Mouse (Mus musculus): Measurements from ENCODE around the gene Rab8a.

The Rab8a gene

DNA sequence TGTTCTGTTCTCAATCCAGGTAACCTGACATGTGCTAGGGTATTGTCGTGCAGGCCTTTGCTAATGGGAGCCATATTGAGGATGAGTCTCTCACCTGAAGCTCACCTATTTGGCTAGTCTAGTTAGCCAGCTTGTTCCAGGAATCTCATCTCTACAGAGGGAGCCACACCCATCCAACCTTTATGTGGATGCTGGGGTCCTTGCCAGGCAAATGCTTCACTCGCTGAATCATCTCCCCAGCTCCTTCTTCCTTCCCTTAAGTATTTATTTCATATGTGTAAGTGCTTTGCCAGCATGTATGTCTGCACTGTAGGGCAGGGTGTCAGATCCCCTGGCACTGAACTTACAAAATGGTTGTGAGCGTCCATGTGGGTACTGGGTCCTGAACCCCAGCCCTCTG is 14.4 kb upstream of the Rab8a start:
- DNase-seq (ENCODE audit: low spot score in 2 of 2) = no peak

DNA sequence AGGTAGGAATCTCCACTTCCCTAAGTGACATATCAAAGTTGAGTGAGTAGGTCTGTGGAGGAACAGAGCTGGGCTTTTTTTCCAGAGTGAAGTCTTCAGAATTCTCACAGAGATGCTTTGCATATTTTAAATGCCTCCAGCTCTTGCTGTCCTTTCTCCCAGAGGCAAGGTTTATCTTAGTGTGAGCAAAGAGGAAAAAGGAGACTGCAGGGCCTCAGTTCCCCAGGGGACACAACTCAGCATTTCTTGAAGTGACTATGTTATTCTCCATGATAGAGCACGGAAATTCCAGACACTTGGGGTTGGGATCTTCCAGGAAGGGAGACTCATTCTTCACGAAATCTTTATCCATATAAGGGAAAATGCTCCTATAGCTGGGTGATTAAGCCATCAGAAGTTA is 13.7 kb upstream of the Rab8a start:
- DNase-seq (ENCODE audit: low spot score in 2 of 2) = no peak

DNA sequence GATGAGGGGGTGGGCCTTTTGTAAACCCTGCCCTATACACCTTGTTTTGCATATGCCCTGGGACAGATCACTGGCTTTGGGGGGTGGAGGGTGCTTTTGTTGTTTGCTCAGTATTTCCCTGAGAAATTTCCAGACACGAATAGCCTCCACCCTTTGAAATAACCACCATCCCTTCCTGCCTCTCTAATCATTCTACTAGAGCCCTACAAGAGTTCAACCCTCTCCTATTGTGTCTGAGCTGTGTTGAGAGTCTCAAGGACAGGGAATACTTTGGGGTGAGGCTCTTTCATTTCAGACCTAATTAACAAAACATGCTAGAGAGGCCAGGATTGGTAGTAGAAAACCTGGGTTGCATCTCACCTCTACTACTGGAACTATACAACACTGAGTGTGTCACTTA is 11.9 kb upstream of the Rab8a start:
- DNase-seq (ENCODE audit: low spot score in 2 of 2) = no peak

DNA sequence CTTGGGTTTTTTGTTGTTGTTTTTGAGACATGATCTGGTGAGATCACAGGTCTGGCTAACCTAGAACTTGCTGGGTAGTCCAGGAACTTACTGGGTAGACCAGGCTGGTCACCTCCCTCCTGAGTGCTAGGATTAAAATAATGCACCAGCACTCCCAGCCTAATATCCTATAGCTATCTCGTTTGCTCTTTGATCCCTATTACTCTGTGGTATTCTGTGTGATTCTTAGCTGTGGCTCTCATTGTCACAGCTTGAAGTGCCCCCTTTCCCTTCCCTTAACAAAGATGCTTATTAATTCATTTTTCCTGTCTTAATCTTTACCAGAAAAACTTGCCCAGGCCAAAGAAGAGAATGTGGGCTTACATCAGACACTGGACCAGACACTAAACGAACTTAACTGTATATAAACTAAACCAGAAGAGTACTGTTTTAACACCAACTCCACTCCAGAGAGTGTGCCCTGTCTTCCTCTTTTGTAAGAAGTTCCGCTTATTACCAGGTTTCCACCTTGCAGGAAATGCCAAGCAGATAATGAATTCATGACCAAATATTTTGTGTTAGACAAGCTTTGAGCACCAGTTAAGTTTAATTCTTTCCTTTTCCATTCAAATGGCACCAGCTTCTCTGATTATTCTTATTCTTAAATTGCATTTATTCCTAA is 9.5 kb upstream of the Rab8a start:
- DNase-seq (ENCODE audit: low spot score in 2 of 2) = no peak

DNA sequence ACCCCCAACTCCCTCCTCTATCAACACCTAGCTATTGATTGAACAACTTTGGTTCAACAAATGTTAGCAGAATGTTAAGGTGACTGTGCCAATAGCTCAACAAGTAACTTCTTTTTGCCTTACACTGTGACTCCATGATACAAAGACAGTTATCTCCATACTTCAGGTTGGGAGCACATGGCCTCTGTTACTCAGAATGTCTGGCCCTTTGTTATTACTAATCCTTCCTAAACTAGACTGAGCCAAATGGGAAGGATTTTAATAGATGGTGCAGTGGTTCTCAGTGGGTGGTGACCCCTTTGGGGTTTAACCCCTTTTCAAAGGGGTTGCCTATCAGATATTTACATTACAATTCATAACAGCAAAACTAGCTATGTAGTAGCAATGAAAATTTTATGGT is 7.6 kb upstream of the Rab8a start:
- no peak for DNase-seq (ENCODE audit: low spot score in 2 of 2)

DNA sequence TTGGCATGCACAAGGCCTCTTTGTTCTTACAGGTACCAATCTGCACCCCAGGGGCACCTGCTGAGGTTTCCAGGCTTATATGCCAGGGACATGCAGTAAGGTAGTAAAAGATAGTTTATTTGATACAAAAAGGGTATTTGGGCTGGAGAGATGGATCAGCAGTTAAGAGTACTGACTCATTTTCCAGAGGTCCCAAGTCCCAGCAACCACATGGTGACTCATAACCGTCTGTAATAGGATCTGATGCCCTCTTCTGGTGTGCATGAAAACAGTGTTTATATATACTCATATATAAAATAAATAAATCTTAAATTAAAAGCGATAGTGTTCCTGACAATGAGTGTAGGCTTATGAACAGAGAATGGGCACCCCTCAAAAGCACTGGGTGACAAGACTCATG is 2.9 kb upstream of the Rab8a start:
- no peak for DNase-seq (ENCODE audit: low spot score in 2 of 2)

DNA sequence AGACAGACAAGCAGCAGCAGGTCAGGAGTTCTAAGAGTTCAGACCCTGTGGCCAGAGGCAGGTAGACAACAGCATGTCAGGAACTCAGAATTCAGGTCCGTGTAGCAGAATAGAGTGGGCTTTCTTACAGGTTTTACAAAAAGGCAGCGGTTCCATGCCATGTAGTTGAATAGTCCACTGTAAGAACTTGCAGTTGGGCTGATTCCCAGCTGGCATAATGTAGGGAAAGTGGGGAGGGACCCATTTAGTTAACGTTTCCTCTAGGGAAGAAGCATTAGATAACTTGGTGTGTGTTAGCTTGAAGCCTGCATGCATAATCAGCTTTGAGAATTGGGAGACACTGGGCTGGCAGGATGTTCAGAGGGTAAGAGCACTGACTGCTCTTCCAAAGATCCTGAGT is 2.3 kb upstream of the Rab8a start:
- no peak for DNase-seq (ENCODE audit: low spot score in 2 of 2)

DNA sequence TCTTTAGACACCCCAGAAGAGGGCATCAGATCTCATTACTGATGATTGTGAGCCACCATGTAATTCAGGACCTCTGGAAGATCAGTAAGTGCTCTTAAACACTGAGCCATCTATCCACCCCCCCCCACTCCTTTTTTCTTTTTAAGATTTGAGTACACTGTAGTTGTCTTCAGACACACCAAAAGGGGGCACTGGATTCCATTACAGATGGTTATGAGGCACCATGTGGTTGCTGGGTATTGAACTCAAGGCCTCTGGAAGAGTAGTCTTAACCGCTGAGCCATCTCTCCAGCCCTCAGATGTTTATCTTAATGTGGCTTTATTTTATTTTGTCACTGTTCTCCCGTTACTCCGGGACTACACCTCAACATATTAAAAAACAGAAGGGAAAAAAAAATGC is 993 bp upstream of the Rab8a start:
- no peak for DNase-seq (ENCODE audit: low spot score in 2 of 2)

DNA sequence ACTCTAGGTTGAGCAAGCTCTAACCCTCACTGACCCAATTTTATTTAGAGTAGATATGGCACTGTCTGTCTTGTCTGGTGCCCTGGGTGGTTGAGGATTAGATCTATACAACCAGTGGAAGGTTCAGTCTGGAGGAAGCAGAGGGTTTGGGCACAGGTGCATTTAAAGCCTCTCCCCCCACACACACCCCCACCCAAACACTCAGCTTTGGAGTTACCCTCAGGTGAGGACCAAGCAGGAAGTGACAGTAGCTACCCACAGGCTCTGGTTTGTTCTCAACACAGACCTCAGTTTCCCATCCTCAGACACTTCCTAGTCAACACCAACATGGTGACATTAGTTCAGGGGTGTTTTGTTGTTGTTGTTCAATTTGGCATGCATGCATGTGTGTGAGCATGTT is 1.8 kb downstream of the Rab8a start:
- no peak for DNase-seq (ENCODE audit: low spot score in 2 of 2)

DNA sequence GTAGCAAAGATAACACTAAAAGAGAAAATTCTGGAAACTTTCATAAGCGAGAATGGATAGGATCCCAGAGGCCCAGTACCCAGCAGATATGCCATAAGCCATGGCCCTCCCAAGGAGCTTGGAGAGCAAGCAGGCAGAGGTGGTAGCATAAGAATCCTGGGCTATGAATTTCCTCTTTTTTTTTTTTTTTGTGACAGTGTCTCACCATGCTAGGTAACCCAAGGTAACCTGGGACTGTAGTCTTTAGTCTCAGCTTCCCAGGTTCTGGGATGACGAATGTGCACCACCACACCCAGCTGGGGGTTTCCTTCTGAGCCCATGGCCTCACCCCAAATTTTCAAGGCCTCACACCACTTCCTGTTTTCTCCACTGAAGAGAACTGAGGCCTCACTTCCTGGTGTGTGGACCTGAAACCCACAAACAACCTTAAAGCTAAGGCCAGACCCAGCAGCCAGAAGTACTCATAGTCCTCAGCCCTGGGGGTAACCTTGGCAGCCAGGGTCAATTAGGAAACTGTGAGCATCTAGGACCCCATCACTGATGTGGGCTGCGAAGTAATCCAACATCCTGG is 8.2 kb downstream of the Rab8a start:
- DNase-seq (ENCODE audit: low spot score in 2 of 2) = peak in 1 of 2 experiments; percentile 39

DNA sequence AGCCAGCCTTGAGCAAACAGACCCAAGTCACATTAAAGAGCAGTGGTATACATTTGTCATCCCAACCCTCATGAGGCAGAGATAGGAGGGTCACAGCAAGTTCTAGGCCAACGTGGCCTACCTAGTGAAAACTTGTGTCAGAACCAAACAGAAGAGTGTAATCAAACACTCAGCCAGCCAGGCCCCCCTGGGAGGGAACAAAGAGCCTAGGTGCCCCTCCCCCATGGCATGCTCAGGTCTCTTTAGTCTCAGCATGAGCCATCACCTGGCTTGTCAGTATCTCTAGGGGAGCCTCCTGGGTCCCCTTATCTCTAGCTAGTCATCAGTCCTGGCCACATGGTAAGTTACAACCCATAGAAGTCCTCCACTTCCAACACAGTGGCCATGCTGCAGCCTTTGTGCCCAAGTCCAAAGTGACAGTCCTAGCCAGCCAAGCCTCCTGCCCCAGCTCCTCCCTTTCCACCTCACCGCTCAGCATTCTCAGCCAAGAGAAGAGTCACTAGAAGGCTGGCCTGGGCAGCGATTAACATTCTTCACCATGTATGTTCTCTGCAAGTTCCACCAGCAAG is 8.8 kb downstream of the Rab8a start:
- no peak for DNase-seq (ENCODE audit: low spot score in 2 of 2)

DNA sequence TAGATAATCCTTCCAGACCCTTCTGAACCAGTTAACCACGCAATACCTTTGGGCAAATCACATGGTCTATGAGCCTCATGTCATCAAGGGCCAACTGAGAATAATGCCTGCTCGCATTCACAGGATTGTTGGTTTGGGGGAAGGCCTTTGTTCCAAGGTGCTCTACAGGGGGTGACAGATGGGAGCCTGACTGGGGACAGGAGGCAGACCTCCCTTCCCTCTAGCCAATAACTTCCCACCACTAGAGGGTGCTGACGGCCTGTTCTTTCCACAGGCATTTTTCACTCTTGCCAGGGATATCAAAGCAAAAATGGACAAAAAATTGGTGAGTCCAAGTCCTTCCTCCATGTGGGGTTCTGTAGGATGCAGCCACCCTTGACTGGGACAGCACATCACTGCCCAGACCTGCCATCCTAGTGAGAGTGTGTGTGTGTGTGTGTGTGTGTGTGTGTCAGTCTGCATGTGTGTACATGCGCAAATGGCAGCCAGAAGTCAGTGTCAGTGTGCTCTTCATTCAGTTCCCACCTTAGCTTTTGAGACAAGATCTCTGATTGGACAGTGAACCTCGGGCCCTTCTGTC is 16.4 kb downstream of the Rab8a start:
- peak; percentile 46 to 70 for DNase-seq (ENCODE audit: low spot score in 2 of 2)

DNA sequence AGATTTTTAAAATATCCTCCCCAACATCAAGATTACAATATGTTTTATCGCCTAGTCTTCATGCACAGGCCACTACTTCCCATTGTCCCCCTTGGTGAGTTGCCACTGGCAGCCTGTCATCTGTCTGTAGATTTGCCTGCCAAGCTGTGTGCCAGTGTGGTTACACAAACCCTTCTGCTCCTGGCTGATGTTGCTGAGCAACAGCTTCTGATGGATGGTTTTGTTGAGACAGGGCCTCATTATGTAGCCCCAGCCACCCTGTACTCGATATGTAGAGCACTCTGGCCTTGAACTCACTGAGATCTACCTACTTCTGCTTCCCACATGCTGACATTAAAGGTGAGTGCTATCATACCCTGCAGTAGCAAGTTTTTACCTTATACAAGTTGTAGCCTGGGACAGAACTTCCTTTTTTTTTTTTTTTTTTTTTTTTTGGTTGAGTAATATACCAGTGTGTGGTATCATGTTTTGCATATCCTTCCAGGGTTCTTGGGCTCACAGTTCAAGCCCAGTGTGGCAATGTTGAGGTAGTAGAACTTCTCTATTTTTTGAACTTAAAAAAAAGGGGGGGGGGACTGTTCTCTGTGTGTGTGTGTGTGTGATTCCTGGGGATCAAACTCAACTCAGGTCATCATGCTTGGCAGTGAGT is 22.7 kb downstream of the Rab8a start:
- DNase-seq (ENCODE audit: low spot score in 2 of 2) = no peak

DNA sequence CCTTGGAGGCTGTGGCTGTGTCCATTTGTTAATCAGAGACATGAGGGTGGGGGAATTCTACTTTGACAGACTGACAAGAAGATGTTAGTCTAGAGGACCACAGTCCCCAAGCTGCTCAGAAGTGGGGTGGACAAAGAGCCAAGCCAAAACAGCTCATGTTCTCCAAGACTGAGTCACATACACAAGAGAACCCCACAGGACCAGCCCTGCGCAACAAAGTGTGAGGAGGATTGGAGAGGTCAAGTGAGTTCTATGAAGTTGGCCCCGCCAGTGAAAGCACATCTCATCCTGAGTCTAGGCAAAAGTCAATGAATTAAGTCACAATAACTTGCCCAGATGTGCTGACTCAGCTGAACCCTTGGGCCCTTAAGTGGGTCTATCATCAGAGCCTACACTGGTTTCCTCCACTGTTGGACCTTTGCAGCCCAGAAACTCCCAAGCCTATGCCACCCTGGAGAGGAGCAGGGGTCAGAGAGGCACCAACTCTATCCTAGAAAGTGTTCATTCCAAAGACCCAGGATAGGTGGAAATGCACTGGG is 26.9 kb downstream of the Rab8a start:
- DNase-seq (ENCODE audit: low spot score in 2 of 2) = peak in 1 of 2 experiments; percentile 19

DNA sequence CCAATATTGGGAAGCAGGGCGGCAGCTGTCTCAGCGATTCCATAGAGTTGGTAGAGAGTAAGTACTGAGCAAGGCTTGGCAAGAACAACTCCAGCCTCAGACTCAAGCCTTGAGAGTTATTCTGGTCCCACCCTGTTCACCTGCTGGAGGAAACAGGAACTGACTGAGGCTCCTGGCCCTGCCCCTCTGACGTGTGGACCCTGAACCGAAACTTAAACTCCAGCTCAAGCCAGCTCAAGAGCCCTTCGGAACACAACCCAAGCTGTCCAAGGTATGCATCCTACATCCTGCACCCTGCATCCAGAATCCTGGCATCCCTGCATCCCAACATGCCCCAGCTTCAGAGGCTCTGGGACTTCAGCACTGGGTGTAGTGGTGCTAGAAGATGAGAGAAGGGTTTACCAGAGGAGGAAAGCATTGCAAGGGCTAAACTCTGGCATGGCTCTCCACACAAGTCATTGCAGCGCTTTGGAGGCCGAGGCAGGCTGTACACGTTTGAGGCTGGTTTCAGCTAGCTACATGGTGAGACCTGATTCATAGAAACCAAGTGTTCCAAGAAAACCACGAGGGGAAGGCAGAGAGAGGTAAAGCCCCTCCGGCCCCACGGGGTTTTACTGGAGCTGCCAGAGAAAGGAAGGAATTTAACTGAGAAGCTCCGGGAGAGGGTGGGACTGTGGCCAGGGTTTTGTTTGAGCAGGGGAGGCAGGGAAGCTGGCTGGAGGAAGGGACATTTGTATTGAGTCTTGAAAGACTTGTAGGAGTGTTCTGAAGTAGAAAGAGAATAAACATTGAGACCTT is 28.6 kb downstream of the Rab8a start, which contains the start of gene Hsh2d:
Gene Hsh2d (plus strand): TSS at position 222 of the 798 bp plus-strand sequence.
- no peak for DNase-seq (ENCODE audit: low spot score in 2 of 2)

DNA sequence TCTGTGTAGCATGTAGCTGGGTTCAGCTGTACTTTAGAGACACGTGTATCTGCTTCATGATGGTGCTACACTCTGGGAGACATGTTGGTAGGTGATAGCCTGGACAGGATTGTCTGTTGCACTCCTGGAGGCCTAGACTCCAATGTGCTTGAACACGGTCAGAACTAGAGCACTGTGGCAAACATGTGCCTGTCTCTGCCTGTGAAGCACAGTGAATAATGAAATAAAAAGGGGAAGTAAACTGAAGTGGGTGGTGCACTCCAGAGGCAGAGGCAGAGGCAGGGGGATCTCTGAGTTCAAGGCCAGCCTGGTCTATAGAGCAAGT is 29.2 kb downstream of the Rab8a start:
- no peak for DNase-seq (ENCODE audit: low spot score in 2 of 2)

DNA sequence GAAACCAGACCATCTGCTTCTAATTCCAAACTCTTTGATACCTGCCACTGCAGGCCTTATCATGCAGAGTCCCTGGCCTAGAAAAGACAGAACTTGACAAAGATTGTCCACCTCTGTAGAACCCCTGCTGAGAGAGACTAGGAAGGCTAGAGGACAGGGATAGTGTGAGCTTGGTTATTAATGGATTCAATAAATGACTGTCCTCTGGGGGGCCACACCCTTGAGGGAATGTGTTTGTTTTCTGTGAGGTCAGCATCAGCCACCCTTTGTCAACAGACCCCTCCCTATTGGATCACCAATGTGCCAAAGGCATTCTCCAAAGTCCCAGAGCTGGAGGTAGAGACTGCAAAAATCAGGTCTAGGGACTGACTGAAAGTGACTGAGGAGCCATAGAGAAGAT is 31.1 kb downstream of the Rab8a start:
- DNase-seq (ENCODE audit: low spot score in 2 of 2) = no peak

DNA sequence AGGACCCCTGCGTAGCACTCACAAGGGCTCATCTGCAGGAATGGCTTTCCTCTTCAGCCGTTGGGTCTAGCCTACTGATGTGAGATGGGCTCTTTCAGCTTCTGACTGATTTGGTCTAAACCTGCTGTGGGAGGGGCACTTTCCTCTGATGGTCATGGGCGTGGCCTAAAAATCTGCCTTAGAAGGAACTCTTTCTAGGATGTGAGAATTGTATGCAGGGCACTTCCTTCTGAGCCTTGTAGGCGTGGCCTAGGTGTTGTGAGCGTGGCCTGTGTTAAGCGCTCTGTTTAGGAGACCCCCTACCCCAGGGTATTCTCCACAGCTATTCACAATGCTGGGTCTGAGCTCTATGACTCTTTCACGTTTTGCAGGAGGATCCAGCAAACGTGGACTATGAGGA is 37.0 kb downstream of the Rab8a start:
- no peak for DNase-seq (ENCODE audit: low spot score in 2 of 2)

DNA sequence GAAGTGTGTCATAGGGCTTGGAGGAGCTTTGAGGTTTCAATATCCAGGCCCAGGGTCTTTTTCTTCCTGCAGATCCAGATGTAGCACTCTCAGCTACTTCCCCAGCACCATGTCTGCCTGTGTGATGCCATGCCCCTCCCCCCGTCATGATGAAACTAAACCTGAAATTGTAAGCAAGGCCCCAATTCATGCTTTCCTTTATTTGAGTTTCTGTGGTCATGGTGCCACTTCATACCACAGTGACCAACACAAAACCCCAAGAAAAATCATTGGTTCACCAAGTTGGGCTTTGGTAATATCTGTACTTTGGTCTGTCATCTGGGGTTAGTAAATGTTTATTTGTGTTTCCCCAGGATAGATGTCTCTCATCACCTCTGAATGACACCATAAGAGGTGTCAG is 47.6 kb downstream of the Rab8a start:
- no peak for DNase-seq (ENCODE audit: low spot score in 2 of 2)

DNA sequence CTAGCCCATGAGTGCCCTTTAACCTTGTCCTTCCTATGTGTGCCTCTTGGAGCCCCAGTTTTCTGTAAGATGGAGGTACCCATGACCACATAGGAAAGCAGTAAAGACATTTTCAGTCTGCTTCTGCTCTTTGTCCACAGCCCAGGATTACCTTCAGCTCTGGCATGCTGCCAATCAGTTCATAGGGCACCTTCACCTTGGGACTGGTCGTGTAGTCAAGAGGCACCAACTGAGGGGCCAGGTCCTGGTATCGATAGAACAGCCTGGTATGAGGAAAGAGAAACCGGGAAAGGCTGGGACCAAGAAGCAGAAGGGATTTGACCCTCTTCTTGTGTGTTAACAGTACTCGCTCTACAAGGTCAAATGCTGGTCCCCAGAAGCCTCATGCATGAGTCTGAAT is 49.2 kb downstream of the Rab8a start:
- no peak for DNase-seq (ENCODE audit: low spot score in 2 of 2)

DNA sequence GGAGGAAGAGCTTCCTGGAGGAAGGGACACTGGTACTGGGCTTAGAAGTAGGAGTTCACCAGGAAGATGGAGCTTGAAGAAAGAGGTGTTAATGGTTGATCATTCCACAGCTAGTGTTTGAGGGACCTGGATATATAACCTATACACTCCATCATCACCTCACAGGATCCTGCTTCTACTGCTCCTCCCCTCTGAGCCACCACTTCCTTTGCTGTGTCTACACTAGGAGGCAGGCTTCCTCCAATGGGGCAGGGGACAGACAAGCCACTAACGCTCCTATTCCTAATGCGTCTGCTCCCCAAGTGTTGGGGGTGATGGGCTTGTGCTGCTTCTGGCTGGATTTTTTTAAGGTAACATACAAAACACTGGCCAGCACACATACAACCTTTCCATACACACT is 49.7 kb downstream of the Rab8a start:
- no peak for DNase-seq (ENCODE audit: low spot score in 2 of 2)

DNA sequence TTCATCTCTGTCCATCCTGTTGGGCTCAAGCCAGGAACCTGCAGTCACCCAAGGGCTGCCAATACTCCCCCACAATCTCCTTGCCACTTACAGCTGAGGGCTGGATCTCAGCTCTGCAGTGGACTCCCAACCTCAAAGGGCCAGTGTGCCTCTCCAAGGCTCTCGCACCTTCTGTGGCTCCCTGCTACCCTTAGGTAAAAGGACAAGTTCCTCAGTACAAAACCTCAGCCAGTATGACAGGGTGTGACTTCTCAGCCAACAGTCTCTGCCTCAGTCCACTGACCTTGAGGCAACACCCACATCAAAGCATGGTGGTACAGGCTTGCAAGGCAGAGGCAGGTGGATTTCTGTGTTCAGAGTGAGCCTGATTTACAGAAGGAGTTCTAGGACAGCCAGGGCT is 50.8 kb downstream of the Rab8a start:
- DNase-seq (ENCODE audit: low spot score in 2 of 2) = no peak
